Mouse (Mus musculus) bone marrow macrophage, adult 2 months (primary cell): Measurements from ENCODE around the gene Gm8764.
"Not testable (repeated sequence)": the region's sequence is repeated elsewhere in the genome, so short reads cannot be mapped to it uniquely, and the experiment has no call there.

Source experiments
- CTCF ChIP-seq: IDR thresholded peaks from 2 replicates; pipeline ENCODE4 v1.5.1; 2012; ENCODE audit warnings: low read depth, mild to moderate bottlenecking, low read length, moderate library complexity
- POLR2A ChIP-seq: IDR thresholded peaks from 2 replicates; pipeline ENCODE4 v1.6.1; 2012; ENCODE audit warnings: mild to moderate bottlenecking, low read depth, low read length, borderline replicate concordance

GRCm38 (mm10) chr10:104142687-104143086, 17.1 kb upstream of the Gm8764 start, which contains the start of gene Gm21293:
- TF ChIP-seq CTCF, POLR2A: not testable (repeated sequence)
